25 mouse cellular contexts compared by ENCODE assay signal in the genomic region with DNA sequence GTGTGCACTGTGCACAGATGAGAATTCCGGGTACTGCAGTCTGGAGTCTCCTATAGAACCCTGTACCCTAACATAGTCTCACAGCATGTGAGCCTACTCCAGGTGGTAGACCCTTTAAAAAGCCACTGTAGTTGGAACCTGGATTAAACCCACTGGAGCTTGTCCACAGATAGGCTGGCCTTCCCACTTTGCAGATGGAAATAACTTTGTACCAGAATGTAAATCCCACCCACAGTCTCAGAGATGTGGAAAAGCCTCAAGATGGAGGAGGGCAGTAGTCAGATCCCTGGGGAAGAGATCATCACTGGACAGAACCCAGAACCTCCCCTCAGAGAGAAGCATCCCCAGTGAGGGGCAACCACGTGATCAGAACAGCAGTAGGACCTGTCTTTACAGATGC. TPM values are rescaled to one million over a fixed set of nuclear protein-coding genes. Genes with fewer than 3 reads are reported as not detected.
DNase-seq lines count a peak whose midpoint lies in the region; ATAC-seq and TF ChIP-seq lines count a peak whose summit lies in the region.
"Had no signal": no experiment of that assay in that cellular context is flagged by ENCODE, and none has a peak within 500 bp of the region (broad histone marks: within the 10 kb centered on the region; RNA-seq: fewer than 3 reads in every experiment).

No protein-coding gene starts in this region.

- intact Hi-C loops in gastrocnemius, adult 2 months (cut with DNase I), result no loop called here
- intact Hi-C loops in gastrocnemius, postnatal 14 days (cut with DNase I; ENCODE audit: low total_unique reads), result no loop called here

- 0 out of 2 replicates have a peak, but pooled peaks cover 2% of the 10 kb centered on the region for H3K36me3 ChIP-seq in limb, embryonic 13.5 days
- peaks cover 5% of the 10 kb centered on the region; the same call in 1 of the 2 replicates for H3K36me3 ChIP-seq in limb, embryonic 10.5 days
- no peaks in the 10 kb centered on the region for H3K36me3 ChIP-seq in myocyte (ENCODE audit: control insufficient read depth, insufficient read depth)
- H3K36me3 ChIP-seq: embryonic facial prominence, embryonic 15.5 days; heart, embryonic 12.5 days; heart, embryonic 15.5 days; hindbrain, embryonic 15.5 days; intestine, embryonic 15.5 days had no signal

- no peak overlapping the region for H3ac ChIP-seq in myocyte (ENCODE audit: control insufficient read depth, insufficient read length)

- peak overlapping the region; percentile 90 for H3K27ac ChIP-seq in gastrocnemius, adult 2 months
- peak overlapping the region; percentile 15; the same call in 1 of the 2 replicates for H3K27ac ChIP-seq in limb, embryonic 13.5 days
- H3K27ac ChIP-seq in limb, embryonic 10.5 days, result no peak overlapping the region
- H3K27ac ChIP-seq: heart, embryonic 15.5 days; hindbrain, embryonic 15.5 days; intestine, embryonic 15.5 days had no signal

- WGBS in limb, embryonic 13.5 days, result 73% methylated on average over 2 of the region's 2 CpGs
- WGBS in limb, embryonic 10.5 days, result 86% methylated on average over 2 of the region's 2 CpGs

- no peak for TF ChIP-seq CTCF in gastrocnemius, adult 2 months (IDR thresholded peaks at IDR 0.05)

- H3K79me2 ChIP-seq in myocyte (ENCODE audit: control insufficient read depth, insufficient read depth), result peaks cover 41% of the 10 kb centered on the region

- H3K4me2 ChIP-seq in limb, embryonic 13.5 days (replicated peaks), result no peak overlapping the region
- H3K4me2 ChIP-seq in myocyte (ENCODE audit: low read depth), result peak overlapping the region; percentile 19
- H3K4me2 ChIP-seq: embryonic facial prominence, embryonic 15.5 days; heart, embryonic 12.5 days; heart, embryonic 15.5 days; hindbrain, embryonic 15.5 days; intestine, embryonic 15.5 days had no signal

- no peak overlapping the region for H3K4me3 ChIP-seq in gastrocnemius, adult 2 months
- no peak overlapping the region for H3K4me3 ChIP-seq in limb, embryonic 13.5 days
- no peak overlapping the region for H3K4me3 ChIP-seq in limb, embryonic 10.5 days
- no peak overlapping the region for H3K4me3 ChIP-seq in myocyte
- H3K4me3 ChIP-seq: embryonic facial prominence, embryonic 15.5 days; heart, embryonic 12.5 days; heart, embryonic 15.5 days; hindbrain, embryonic 15.5 days; intestine, embryonic 15.5 days had no signal

- DNase-seq in gastrocnemius, adult 2 months, result no peak
- DNase-seq in gastrocnemius, postnatal 14 days, result no peak
- no peak for DNase-seq in limb, embryonic 10.5 days (ENCODE audit: low spot score)
- DNase-seq in layer of hippocampus, adult 9-10 months (ENCODE audit: low spot score), result no peak
- DNase-seq: adrenal gland, adult 2 months; adrenal gland, postnatal 14 days; cerebellum, adult 11-12 months; cerebellum, adult 8-10 months; cerebellum, postnatal 10 days; cerebellum, postnatal 36 days; embryo, embryonic 11 days; forebrain, postnatal 0 days; gastrocnemius, postnatal 25 days; heart, adult 18-20 months; heart, postnatal 10 days; heart, postnatal 4 days had no signal

- no peak overlapping the region for H3K9ac ChIP-seq in limb, embryonic 13.5 days
- H3K9ac ChIP-seq: embryonic facial prominence, embryonic 15.5 days; forebrain, postnatal 0 days; heart, embryonic 12.5 days; heart, embryonic 15.5 days; hindbrain, embryonic 15.5 days; intestine, embryonic 15.5 days had no signal

- H3K4me1 ChIP-seq in limb, embryonic 13.5 days, result peaks cover 71% of the 10 kb centered on the region
- H3K4me1 ChIP-seq in limb, embryonic 10.5 days, result peaks cover 73% of the 10 kb centered on the region

- H3K9me3 ChIP-seq in limb, embryonic 13.5 days, result no peaks in the 10 kb centered on the region
- no peaks in the 10 kb centered on the region for H3K9me3 ChIP-seq in limb, embryonic 10.5 days (replicated peaks)
- H3K9me3 ChIP-seq: embryonic facial prominence, embryonic 15.5 days; heart, embryonic 12.5 days; heart, embryonic 15.5 days; hindbrain, embryonic 15.5 days; intestine, embryonic 15.5 days had no signal

- ATAC-seq in limb, embryonic 13.5 days (ENCODE audit: low FRiP score, low read depth), result no peak
- ATAC-seq: CD4-positive, CD25-positive, alpha-beta regulatory T cell, adult 4 months; forebrain, embryonic 14.5 days; forebrain, postnatal 0 days; intestine, embryonic 15.5 days had no signal

- no peaks in the 10 kb centered on the region for H3K27me3 ChIP-seq in limb, embryonic 13.5 days
- peaks cover 3% of the 10 kb centered on the region; the same call in 1 of the 2 replicates for H3K27me3 ChIP-seq in limb, embryonic 10.5 days (ENCODE audit: low read depth, poor library complexity, severe bottlenecking)
- H3K27me3 ChIP-seq in myocyte (ENCODE audit: control insufficient read depth, insufficient read depth, insufficient read length), result no peaks in the 10 kb centered on the region
- H3K27me3 ChIP-seq: embryonic facial prominence, embryonic 15.5 days; heart, embryonic 12.5 days; heart, embryonic 15.5 days; hindbrain, embryonic 15.5 days; intestine, embryonic 15.5 days had no signal

- TF ChIP-seq POLR2A in myocyte (IDR thresholded peaks at IDR 0.05; ENCODE audit: insufficient read length, low read depth), result no peak

TF ChIP-seq in myocyte, 11 proteins besides CTCF, POLR2A, EP300 and RAD21:
- no peak for TF ChIP-seq TCF3 (IDR thresholded peaks at IDR 0.05; ENCODE audit: insufficient read length, low read depth)
- TF ChIP-seq USF1 (IDR thresholded peaks at IDR 0.05; ENCODE audit: low read depth), result no peak
- TF ChIP-seq SRF (IDR thresholded peaks at IDR 0.05; ENCODE audit: control insufficient read depth, insufficient read length, low read depth), result no peak
- TF ChIP-seq MAX (IDR thresholded peaks at IDR 0.05; ENCODE audit: low read depth), result no peak
- TF ChIP-seq MYOG (IDR thresholded peaks at IDR 0.05; ENCODE audit: control insufficient read depth in 1 of 3, insufficient read depth in 1 of 3, insufficient read length in 2 of 3, low read depth in 2 of 3), result no peak
- TF ChIP-seq TCF12 (IDR thresholded peaks at IDR 0.05; ENCODE audit: insufficient read depth, poor library complexity, severe bottlenecking), result no peak
- TF ChIP-seq MYOD1 (IDR thresholded peaks at IDR 0.05; ENCODE audit: control insufficient read depth in 1 of 3, insufficient read length in 2 of 3, low read depth in 2 of 3), result no peak
- no peak for TF ChIP-seq POLR2AphosphoS2 (IDR thresholded peaks at IDR 0.05; ENCODE audit: insufficient read length, low read depth)
- no peak for TF ChIP-seq CEBPB (IDR thresholded peaks at IDR 0.05; ENCODE audit: insufficient read depth, poor library complexity, severe bottlenecking)
- no peak for TF ChIP-seq REST (IDR thresholded peaks at IDR 0.05; ENCODE audit: insufficient read depth, insufficient read length)
- TF ChIP-seq E2F4 (IDR thresholded peaks at IDR 0.05; ENCODE audit: insufficient read depth), result no peak

RNA-seq across cellular contexts. Expression of a gene that starts 56.0 kb away (rescaled TPM):
- total RNA-seq in gastrocnemius, adult 2 months (2021), result 10 to 100 TPM; 38.9 to 57.9 TPM
- 10 to 100 TPM; 39.7 to 49.4 TPM for total RNA-seq in gastrocnemius, postnatal 14 days (2021)
- 19.0 and 23.5 TPM in 2 replicates for polyA plus RNA-seq in limb, embryonic 13.5 days (2015; fragmentation: Nextera tagmentation; extraction: Ambion mirVana)
- polyA plus RNA-seq in limb, embryonic 10.5 days (2016; fragmentation: Nextera tagmentation; extraction: Ambion mirVana), result 13.7 and 15.7 TPM in 2 replicates
- 22.1 TPM for polyA plus RNA-seq in myocyte (2012; fragmentation: generic; extraction: Trizol)
